Mouse (Mus musculus): ENCODE results near the gene Gm10160. TPM values are rescaled to one million over a fixed set of nuclear protein-coding genes. Genes with fewer than 3 reads are reported as not detected.

Gene Gm10160
- not detected for polyA plus RNA-seq (2017; shearing (Covaris generic))

DNA sequence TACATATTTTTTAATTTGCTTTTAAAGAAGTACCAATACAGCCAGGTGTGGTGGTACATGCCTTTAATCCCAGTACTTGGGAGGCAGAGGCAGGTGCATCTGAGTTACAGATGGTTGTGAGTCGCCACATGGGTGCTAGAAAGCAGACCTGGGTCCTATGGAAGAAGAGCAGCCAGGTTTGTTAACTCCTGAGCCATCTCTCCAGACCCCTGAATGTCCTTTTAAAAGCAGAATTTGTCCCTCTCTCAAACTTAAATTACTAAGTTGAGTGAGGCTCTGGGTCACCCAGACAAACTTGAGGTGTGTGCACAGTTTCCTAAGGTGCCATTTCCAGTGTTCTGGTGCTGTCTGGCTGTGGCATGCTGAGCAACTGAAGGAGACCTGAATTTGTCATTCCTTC is at the start of gene Gm10160:
TSS of gene Gm10160 (minus strand) at position 101 of the 400 bp plus-strand sequence.
- no peak for ATAC-seq

DNA sequence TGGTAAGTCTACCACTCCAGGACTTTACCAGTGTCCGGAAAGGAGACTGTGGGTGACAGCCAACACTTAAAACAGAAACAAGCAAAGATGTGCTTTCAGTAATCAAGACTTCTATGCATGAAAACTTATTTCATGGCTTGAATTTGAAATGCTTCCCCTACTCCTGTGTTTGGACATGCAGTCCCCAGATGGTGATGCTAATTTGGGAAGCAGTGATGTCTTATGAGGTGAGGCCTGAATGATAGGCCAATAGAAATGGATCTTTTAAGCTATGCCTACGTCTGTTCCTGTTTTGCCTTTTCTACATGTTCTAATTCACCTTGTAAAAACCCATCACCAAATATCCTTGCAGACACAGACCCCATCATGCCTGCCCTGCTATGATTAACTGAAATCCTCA is 49.3 kb upstream of the Gm10160 start:
- ATAC-seq = no peak

DNA sequence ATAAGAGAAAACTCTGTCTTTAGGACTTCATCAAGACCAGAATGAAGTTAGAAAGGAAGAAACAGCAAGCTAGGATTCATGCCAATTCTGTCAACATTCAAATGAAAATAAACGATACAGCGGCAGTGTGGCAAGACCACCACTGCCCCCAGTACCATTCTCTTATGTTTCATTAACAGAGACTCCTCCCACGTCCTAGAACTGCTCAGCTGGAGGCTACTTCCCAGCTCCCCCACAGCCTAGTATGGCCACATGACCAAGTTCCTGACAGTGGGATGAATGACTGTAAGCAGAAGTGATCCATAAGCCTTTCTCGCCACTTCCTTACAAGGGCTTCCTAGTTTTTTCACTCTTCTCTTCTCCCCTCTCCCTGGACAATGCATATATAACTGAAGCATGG is 48.5 kb upstream of the Gm10160 start:
- no peak for ATAC-seq

DNA sequence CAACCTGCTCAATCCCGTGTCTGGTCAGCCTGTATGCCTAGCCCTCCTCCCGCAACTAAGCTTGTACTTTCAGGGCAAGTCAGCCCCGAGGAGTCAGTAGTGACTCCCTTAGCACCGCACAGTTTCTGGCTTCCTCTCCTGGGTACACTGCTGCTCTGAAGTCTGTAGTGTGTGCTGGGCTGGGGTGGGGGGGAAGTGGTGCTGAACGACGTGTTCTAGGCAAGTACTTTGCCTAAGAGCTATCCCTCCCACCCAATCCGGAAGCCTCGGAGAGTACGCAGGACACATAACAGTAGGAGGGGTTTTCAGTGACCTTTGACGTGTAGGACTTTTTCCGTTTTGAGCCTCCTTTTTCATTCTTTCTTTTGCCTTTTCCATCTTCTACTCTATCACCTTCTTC is 43.8 kb upstream of the Gm10160 start:
- no peak for ATAC-seq

DNA sequence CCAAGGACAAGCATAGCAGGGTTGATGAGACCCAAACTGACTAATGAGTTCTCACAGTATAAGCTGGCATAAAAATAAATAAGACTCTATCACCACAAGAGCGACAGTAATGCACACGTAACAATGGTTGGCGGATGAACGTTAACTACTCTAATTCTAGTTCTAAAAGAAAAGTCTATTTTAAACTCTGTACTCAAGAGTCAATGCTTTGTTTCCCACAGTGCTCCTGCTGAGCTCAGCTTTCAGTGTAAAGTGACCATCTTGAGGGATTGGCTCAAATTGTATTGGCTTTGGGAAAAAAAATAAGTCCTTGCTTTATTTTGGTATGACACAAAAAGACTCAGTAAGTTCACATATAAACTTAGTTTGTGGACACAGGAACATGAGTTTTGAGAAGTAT is 29.5 kb upstream of the Gm10160 start:
- no peak for ATAC-seq

DNA sequence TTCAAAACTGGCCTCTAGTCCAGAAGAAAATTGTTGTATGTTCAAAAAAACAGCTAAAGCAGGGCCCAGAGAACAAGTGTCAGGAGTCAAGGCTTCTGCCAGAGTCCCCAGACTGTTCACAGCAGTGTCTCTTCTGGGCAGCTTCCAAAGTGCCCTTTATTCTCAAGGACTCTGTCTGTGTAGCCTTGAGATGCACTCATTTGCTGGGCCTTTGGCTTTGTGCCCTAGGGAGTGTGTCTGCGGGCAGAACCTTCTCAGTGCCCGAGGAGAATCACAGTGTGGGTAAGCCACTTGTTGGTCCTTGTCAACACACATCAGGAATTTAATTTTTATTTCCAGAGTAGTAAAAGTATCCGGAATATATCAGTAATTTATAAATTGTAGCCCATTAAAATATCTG is 26.0 kb upstream of the Gm10160 start:
- no peak for ATAC-seq

DNA sequence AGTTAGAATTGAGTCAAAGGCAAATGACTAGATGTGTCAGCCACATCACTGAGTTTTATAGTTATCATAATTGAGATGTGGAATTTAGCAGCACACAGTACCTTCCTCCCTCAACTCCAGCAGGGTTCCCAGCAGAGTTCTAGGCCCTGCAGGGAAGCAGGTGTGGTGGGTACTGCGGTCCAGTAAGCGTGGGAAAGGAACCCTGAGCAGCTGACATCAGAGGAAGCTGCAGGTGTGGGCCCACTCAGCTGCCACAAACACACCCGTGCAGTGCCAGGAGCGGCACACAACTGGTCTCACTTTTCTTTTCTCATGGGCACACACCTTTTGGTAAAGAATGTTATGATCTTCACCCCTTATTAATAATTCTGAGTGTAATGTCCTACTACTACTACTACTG is 25.2 kb upstream of the Gm10160 start:
- no peak for ATAC-seq

DNA sequence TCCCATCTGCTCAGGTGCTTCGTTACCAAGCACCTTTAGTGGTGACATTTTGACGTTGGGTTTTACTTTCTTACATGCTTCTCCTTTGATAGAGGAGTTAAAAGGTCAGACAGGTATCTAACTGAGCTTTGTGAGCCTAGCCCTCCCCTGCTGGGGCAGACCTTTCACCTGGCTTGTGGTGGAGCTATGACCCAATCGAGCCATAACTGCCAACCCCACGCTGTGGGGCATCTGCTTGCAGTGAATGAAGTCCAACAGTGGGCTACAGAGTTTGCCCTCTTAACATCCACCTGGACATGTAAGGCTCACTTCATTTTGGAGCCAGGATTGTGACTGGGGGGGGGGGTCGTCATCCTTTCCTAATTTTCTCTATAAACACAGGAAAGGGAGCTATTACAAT is 24.7 kb upstream of the Gm10160 start:
- ATAC-seq = no peak

DNA sequence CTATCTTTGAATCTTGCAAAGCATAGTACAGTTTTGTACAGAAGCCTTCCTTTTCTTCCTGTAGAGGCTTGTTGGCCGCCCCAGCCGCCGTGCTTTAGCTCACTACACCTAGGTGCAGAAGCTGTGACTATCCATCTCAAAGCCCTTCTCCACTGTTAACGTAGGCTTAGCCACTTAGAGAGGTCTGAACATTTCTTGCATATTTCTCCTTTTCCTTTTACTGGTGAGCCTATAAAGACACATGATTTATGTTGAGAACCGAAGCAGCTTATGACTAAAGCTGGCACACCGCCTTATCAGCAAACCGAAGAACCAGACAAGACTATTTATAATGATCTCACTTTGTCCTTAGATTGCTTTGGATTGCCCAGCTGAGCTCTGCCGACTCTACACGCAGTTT is 19.8 kb upstream of the Gm10160 start:
- no peak for ATAC-seq

DNA sequence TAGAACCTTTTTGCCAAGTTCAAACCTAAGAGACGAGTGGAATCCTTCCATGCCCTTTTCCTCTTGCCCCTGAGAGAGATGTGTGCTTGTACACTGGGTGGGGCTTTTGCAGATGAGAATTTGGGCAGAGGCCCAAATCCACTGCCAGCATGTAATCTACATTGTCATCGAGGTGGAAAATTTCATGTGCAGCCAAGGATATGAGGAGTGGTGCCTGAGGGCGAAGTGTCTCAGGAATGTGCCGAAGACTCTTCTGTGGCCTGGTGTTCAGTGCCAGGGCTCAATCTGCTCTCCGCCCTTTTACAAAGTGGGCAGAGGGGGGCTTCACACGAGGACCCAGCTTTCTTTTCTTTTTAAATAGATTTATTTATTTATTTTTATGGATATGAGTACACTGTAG is 19.0 kb upstream of the Gm10160 start:
- no peak for ATAC-seq

DNA sequence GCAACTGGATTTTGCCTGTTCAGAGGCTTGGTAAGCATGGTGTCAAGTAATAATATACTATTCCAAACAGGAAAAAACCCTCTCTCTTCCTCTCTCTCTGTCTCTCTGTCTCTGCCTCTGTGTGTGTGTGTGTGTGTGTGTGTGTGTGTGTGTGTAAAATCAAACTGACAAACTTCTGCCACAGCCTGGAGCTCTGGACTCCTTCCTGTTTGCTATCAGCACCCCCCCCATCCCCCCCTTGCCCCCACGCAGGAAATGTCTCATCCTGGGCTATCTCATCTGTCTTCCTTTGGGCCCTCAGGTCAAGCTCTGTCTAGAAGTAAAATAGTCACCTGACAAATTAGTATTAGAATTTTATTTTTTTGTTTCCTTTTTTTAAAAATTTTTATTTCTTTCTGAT is 18.2 kb upstream of the Gm10160 start:
- ATAC-seq = no peak

DNA sequence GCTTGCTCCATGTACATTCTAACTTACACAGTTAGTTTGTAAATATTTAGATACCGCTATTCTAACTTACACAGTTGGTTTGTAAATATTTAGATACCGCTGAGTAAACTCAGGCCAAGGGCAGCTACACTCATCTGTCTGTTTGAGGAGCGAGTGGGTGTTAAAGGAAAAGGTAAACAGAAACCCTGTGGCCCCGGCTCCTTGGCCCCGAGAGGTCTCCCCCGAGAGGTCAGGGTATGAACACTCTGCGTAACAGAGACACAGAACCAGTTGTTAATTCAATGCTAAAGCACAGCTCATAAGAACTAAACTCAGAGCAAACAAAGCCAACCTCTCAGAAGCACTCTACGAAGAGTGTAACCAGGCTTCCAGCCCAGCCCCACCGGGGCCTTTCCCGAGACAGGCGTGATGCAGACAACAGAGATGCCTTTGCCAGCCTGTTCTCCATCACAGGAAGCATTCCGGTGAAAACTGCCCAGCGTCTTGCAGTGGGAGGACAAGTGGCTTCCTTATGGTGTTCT is 17.0 kb upstream of the Gm10160 start:
- no peak for ATAC-seq

DNA sequence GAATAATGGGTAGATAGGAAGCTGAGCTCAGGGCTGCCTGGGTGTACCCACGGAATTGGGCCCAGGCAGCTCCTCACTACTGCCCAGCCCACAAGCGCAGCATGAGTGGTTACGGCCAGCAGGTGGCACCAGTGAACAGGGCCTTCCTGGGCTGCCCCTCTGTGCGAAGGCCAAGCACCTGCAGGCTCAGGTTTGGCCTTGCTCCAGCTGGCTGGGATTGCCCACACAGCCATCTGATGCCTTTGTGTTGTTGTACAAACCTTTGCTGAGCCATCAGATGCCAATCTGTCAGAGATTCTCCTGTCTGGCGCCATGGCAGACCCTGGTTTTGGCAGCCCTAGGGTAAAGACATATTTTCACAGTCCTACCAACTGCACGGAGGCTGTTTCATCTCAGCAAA is 12.6 kb upstream of the Gm10160 start:
- ATAC-seq = peak; percentile 66

DNA sequence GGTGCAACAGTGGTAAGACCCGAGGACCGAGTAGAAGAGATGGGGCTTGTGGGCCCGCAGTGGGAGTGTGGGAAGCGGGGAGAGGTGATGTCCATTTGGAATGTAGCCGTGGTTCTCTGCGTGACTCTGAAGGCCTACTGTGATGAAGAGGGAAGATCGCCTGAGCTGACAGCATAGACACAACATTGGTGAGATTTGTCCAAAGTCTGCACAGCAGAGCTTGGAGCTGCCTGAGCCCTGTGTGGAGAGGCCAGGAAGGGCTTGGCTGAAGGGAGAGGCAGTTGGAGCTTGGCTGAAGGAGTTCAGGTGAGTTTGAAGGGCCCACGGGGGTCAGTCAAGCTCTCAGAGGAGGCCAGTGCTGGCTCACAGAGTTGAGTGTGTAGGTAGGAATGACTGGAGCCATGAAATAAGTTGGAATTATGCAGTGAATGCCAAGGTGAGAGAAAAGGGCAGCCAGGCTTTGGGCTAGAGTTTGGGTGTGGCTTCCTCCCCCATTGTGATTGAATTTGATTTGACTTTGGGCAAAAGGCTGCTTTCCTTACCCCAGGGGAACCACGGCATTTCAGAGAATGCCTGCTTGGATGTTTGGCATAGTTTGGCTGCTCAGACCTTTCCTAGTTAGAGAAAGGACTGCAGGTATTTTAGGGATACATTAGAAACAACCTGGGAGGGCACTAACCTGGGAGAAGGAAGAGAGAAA is 11.8 kb upstream of the Gm10160 start:
- ATAC-seq = no peak

DNA sequence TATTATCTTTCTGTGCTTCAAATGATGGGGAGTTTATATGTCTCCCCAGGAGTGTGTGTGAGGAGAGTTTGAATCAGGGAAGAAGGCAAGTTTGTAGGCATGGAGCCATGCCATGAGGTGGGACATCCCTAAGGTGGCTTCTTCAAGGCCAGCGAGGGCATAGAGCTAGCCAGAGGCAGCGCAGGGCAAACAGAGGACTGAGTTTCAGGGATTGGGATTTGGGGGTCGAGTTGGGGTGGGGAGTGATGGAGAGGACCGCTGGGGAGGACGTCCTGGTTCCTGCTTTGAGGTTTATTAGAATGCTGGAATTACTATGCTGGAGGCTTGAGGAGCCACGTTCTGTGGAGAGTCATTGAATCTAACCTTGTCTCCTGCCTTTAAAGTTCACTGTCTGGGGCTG is 10.3 kb upstream of the Gm10160 start:
- no peak for ATAC-seq

DNA sequence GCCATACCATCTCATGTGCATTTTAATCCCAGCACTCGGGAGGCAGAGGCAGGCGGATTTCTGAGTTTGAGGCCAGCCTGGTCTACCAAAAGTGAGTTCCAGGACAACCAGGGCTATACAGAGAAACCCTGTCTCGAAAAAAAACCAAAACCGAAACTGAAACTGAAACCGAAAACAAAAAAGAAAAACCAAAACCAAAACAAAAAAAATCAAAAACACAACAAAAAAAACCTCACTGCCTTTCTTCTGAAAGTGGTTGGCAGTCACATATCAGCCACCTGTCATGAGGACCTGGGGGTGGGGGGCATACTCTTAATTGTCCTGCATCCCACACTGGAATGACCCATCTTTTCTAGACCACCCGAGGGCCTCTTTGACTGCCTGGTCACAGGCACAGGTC is 9.0 kb upstream of the Gm10160 start:
- no peak for ATAC-seq

DNA sequence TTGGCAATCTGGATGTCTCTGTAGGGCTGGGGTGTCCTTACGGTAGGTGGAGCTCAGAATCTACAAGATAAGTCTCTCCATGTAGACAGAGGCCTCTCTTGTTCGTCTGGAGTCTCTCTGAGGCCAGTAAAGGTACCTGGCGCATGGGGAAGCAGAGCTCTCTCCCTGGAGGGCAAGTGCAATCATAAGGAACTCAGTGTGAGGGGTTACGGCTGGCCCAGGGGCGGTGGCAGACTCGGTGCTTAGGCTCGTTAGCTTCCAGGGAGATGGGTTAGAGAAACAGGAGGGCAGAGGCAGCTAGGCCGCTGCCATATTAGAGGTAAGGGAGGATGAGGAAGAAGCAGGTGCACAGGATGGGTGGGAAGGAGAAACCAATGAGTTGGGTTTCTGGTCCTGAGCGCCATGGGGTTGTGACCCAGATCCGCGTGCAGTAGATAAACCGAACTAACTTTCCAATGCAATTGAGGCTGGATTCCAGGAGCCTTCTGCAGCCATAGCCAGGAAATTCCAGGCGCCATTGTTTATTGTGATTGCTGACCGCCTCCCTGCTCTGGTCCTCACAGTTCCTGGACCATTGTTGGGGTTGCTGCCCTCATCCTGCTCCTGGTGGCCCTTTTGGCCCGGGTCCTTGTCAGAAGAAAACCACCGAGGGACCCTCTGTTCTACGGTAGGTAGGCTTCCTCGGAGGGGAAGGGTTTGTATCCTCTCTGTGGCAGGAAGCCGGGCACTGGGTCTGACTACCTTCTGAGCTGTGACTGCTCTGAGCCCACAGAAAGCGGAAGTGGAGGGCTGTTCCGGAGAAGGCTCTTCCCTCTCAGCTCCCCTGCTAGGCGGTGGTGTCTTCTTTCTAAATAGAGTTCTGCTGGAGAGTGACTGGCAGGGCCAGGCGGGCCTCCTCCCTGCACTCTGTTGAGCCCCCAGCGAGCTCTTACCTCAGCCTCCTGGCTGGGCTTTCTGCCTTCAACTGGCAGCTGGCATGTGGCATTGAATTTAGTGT is 7.3 kb upstream of the Gm10160 start:
- ATAC-seq = peak; percentile 84

DNA sequence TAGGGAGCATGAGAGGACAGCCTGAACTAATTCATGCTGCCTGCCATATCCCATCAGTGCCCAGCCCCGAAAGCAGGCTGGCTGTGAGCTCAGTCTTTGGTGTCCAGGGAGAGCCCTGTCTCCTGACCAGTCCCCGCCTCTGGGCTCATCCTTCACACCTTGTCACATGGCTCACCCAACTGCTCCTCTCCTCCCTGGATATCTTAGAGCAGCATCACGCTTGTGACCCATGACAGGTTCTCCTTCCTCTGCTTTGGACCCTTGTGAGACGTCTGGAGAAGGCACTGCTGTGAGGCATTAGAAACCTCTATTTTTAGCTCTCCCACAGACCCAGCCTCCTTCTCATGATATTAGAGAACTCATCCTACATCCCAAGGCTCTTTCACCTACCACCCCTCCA is 6.3 kb upstream of the Gm10160 start:
- no peak for ATAC-seq

DNA sequence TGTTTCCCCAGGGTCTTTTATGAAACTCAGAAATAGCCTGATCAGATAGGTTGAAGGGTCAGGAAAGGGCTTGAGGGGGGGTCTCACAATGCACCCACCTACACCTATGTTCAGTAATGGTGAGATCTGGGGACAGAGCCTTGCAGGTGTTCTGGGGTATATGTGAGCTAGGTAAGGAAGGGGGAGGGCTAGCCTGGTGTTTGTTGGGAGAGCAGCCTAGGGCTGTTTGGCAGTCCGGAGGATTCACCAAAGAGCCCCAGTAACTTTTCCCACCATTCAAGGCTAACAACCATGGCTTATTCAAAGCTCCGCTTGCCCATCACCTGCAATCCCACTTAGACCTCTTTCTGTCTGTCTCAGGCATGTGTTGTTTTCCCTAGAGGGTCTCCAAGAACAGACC is 5.9 kb upstream of the Gm10160 start:
- no peak for ATAC-seq

DNA sequence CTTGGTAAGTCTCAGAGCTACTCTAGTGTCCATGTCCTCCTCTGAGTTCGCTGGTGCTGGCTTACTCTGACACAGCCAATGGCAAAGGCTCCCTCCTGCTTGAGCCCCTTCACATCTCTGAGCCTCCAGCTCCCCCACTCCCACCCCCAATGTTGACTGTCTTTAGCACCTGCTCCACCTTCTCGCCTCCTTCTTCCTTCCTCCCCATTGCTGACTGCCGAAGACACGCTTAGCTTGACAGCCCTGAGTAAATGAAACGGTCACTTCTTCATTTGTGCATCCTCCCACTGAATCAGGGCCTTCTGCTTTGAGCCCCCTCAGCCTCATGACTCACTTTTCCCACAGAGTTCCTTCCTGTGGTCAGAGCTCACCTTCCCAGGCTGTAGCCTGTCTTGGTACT is 5.4 kb upstream of the Gm10160 start:
- no peak for ATAC-seq

DNA sequence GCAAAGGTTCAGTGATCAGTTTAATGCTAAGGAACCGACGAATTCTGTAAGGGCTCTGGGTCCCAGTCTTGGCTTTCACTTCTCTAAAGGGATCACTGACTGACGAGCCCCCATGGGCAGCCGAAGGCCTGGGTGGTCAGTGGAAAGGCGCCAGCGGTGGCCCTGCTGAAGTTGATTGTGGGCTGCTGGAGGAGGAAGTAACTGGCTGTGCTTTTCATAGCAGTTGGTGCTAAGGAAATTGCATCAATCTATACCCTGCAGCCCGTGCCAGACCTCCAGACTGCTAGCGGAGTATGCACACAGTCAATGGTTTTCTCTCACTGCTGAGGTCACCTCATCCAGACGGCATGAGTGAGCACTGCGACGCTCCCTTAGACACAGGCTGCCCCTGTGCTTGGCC is 4.5 kb upstream of the Gm10160 start:
- ATAC-seq = peak; percentile 12

DNA sequence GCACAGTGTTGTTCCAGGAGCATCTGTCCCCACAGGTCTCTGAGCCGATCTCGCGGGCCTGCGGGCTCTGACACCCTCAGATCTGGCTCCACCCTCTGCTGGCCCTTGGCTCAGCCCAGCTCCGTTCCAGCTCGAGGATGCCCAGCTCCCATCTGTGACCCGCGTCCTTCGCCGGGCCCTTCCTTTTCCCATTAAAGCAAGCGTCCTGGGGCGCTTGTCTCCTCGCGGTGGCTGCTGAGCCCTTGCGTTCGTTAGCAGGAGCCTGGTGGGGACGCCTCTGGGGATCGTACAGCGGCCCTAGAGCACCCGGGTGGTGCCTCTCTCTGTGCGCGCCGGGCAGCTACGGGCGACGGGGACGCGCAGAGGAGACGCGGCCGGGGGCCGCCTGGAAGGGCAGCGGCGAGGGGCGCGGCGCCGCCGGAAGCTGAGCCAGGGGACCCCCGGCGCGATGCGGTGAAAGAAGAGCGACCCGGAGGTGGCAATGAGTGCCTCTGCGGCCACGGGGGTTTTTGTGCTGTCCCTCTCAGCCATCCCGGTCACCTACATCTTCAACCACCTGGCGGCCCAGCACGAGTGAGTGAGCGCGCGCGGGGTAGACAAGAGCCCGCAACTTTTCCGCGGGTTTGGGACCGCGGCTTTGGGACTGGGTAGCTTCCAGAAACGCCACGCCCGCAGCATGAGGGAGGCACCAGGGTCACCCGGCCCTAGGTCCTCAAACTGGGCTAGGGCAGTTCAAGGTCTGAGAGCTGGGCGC is 3.6 kb upstream of the Gm10160 start, which contains the start of gene Tm6sf1:
TSS of gene Tm6sf1 (plus strand) at position 34 of the 754 bp plus-strand sequence.
- no peak for ATAC-seq

DNA sequence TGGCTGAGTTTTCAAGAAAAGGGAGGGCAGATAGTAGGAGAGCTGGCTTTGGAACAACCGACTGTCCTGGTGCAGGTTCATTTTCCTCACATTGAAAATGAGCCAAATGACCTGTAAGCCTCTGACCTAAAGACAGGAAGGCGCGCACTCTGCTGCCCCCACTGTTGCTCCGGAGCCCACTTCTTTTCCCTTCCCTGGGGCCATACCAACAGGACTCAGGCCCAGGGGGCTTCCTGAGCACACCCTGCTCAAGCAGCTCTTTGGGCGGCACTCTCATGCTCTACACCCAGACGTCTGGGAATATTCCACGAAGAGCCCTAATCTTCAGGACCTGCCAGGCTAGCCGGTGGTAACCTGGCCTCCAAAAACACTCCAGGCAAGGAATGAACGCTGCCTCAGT is 2.6 kb upstream of the Gm10160 start:
- ATAC-seq = no peak
